Mouse (Mus musculus) liver (tissue): ENCODE data around the gene Mme.

Experiments
- DNase-seq: peaks from one replicate; pipeline ENCODE4 v3.0.0-alpha.2; 2020; ENCODE audit warnings: mixed read lengths

Mme gene

DNA sequence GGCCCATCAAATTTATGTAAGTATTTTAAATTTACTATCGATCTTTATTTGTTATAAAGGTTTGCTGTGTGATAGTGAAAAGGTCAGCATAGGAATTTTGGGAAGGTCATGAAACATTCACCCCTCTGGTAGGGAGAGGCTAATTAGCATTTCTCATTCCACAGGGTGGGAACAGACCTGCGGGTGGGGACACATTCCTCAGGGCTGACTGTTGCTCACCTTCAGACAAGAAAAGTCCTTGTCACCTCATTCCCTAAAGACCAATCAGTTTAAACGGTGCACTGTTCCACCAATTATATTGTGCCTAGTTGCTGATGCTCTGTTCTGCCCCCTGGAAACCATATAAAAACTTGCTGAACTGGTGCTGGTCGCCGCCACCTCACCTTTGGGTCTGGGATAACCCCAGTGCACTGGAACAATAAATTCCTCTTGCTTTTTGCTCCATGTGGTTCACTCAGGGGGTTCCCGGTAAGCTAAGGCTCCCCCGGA, at the start of gene Mme:
TSS of gene Mme (plus strand) at position 439 of the 489 bp plus-strand sequence.
- no peak for DNase-seq

DNA sequence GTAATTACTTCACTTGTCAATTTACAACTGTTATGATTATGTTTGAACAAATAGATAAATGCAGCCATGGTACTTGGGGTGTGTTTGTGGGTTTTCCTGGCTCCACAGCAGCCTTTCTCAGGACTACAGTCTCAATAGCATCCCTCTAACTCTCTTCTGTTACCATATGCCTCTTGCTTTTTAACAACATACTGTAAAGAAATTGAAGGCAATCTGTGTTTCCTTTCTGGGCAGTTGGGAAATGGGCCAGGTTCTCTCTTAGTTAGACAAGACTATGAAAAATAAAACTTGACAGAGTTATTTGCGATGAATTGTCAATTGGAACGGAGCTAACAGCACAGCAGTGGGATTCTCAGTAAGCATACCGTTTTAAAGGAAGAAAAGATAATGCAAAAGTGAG, 44.8 kb upstream of the Mme start:
- DNase-seq: no peak

GRCm38 (mm10) chr3:63198026-63198425, 43.3 kb upstream of the Mme start:
- DNase-seq: no peak

DNA sequence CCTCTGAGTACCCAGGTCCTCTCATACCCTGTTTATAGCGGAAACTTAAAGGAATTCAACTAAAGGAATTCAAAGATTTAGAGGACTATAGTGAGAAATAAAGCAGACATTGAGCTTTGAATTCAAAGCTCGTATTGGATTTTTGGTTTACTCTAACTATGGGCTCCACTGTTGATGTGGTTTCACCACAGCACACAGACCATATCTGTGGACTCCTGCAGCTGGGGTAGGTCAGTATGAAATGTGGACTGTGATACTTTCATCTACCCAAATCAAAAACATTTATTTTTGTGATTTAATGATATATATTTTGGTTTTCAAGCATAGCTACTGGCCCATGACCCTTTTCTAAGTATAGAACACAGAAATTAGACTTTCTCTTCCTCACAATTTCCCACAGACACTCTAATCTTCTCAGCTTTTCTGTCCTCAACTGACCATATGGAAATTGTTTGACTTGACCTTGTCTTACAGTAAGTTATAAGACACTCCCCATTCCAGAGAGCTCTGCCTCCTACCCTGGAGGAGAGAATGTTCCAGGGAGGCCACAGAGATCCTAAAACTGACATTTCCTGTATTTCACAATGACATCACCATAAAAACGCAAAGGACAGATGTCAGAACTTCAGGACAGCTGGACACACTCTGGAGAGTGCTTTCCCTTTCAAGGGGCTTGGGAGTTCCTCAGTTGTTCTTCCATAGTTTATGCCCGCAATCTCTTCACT, 19.3 kb upstream of the Mme start:
- DNase-seq: no peak

- no peak for DNase-seq
Measured at GRCm38 (mm10) chr3:63223676-63224075, 17.7 kb upstream of the Mme start.

DNA sequence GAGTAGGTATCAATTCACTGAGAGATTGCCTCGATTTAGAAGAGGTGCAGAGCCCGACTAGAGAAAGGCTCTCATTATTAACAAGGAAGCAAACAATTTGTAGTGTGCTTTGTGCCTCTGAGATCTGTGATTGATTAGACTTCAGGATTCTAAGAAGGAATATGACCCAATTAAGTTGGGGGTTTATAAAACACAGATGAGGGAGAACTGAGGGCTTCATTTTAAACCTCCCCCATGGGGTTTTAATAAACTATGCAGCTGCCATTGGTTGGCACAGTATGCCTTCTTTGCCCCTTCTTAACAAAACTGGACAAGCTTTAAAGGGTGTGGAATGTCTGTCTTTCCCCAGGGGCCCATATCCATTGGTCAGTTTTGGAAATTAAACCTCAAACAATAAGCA, 5.4 kb upstream of the Mme start:
- no peak for DNase-seq

DNA sequence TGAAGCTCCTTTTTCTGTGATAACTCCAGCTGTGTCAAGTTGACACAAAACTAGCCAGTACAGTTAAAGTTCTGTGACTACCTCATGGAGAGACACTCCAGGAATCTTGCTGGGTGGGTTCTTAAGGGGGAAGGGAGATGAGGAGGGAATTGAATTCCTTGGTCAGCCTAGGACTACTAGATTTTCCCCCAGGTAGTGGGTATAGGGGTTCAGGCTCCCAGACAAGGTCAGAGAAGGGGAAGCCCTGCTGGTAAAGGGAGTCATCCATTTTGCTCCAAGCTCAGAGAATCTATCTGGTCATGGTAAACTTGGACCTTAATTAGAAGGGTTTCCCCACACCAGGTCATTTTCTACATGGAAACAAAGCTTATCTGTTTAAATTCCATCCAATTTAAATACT, 2.4 kb downstream of the Mme start:
- no peak for DNase-seq

- DNase-seq: no peak
Measured at GRCm38 (mm10) chr3:63272091-63272490, 30.8 kb downstream of the Mme start.

- no peak for DNase-seq
Measured at GRCm38 (mm10) chr3:63294316-63294715, 53.0 kb downstream of the Mme start.

DNA sequence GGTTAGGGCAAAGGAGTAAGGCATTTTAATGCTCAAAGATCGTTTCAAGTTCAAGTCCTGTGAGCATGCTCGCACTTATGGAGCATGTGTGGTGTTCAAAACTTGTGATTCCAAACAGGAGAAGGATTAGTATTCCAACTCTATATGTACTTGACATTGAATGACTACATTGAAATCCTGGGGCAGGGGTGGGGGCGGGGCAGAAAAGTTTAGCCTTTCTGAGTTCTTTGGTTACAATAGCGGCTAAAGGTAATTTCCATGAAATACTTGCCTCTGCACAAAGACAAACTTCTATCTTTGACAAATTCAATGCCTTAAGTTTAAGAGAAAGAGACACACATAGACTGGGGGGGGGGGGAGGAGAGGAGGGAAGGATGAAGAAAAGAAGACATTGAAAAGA, 53.5 kb downstream of the Mme start:
- no peak for DNase-seq

DNA sequence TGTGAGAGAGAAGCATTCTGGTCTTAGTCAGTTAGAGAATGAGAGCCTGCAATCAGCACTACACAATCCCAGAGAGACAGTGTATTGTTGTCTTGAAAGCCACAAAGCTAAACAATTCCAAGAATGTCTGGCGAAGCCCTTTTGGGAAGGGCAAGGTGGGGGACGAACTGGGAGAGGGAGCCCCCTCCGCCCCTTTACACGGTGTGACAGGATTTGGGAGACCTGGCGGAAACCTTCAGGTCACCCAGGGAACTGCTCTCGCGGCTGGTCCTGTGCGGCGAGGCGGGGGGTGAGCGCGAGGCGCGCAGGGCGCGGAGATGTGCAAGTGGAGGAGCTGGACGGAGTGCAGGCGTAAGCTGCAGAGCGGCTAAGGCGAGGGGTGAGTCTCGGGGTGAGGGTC, 53.9 kb downstream of the Mme start:
- peak; percentile 6 for DNase-seq

- peak; percentile 18 for DNase-seq
Measured at GRCm38 (mm10) chr3:63295657-63296231, 54.4 kb downstream of the Mme start.

DNA sequence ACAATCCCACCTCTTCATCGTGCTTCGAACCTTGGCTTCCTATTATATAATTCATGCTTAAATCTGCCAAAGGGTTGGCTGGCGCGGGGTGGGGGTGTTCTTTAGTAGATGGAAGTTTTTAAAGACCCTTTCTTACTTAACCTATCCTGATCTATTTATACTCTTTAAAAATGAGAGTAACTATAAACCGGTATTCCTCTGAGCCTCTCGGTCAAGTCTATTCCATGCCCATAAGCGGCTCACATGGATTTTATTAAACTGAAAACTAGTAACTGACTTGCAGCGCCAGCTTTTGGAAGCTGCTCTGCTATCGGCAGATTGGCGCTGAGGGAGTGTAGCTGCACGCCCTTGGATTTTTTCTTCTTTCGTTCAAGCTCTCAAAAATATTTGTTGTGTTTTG, 55.1 kb downstream of the Mme start:
- DNase-seq: no peak

GRCm38 (mm10) chr3:63297787-63298186, 56.5 kb downstream of the Mme start:
- peak; percentile 56 for DNase-seq

DNA sequence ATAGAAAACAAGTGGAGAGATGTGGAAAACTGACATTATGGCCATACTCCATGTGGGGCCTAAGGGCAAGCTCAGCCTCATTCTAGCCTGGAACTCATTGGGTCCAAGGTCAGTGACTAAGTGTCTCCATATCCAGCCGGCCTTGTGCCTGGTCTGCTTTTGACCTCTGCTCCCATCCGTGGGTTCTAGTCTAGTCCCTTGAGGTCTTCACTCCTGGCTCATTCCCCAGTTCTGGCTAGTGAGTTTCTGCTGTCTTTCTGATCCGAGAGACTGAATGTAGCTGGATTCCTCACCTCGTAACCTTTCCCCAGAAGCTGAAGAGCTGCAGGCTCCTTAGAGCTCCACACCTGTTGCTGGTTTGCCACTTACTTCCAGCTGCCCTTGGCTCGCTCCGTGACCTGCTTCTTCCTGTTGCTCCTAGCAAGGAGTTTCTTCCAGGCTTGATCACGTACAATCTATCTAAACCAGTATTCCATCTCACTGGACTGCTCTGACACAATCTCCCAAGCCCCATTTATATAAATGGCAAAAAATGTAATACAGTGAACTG, 73.9 kb downstream of the Mme start:
- DNase-seq: no peak

GRCm38 (mm10) chr3:63317496-63317895, 76.2 kb downstream of the Mme start:
- DNase-seq: no peak

DNA sequence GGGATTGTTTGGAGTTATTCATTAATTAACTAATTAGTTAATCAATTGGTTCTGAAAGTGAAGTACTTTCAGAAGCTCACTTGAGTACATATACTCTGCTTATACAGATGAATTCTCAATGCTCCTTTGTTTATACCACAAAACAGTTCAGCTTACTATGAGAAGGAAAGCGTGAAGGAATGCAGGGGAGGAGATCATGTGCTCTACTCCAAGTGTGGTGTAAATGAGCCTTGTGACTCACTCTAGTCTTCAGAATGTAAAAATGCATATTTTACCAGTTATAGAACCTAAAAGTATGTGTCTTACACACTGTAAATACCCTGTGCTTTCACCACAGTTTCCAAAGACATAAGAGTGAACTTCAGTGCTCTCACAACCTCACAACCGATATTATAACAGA, 84.3 kb downstream of the Mme start:
- DNase-seq: no peak

DNA sequence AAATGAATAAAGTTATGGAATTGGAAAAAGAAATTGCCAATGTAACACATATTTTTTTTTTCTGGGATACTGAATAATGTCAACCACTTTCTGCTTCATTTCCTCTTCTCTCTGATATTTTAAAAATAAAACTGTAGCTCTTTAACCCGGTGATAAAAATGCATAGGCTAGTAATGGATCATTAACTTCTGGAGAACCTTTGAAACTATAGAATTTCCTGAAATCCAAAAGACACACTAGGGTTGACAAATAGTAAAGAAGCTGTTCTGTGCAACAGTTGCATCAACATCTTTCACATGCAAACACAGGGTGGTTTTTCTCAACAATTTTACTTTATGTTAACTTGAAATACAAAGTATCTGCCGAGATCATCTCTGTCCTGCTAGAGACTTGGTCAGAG, 98.8 kb downstream of the Mme start:
- no peak for DNase-seq

DNA sequence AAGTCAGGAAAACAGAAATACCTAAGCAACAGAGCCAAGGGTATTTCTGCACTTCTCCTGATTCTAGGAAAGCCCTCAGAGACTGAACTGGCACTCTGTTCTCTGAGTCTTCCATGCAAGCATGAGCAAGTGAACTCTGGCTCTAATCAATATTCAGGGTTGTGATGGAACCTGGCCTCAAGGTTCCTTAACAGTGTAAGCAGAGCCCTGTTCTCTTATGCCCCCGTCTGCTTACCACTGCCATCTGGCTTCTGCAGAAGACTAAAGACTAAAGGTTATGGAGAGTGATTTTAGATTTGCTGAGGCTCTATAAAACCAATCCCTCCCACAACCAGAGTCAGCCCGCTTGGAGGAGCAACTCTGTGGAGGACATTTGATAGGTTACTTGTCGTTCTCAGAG, 99.2 kb downstream of the Mme start:
- DNase-seq: no peak

DNA sequence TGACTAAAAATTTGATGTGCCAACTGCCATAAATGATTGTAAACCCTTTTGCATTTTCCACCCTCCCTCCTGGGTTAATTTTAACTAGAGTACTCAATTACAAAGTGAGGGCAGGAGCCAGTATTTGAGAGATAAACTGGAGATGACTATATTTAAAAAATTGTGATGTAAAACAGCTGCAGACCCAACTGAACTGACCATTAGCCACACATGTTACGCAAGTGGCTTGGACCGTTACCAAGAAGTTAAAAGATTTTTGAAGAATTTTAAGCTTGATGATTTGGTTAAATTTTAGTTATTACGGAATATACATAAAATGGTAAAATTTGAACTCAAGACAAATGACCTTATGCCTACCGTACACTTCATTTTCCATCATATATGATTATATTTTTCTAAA, 100.1 kb downstream of the Mme start:
- no peak for DNase-seq

- no peak for DNase-seq
Measured at GRCm38 (mm10) chr3:63344998-63345397, 103.7 kb downstream of the Mme start.

- DNase-seq: no peak
Measured at GRCm38 (mm10) chr3:63348893-63349426, 107.6 kb downstream of the Mme start.

- no peak for DNase-seq
Measured at GRCm38 (mm10) chr3:63350242-63350641, 108.9 kb downstream of the Mme start.

GRCm38 (mm10) chr3:63350704-63351103, 109.4 kb downstream of the Mme start:
- DNase-seq: no peak
